Mouse (Mus musculus) forebrain, postnatal 0 days (tissue): Measurements from ENCODE around the gene Tbx21. TPM values are rescaled to one million over a fixed set of nuclear protein-coding genes. Genes with fewer than 3 reads are reported as not detected.

Source experiments
- ATAC-seq: fragments of 200-750 bp; cut with Nextera tagmentation; 2 replicates; pipeline ENCODE4 v1.8.0; 2017; ENCODE audit warnings: mild to moderate bottlenecking, moderate library complexity
- DNase-seq: peaks from one replicate; pipeline ENCODE4 v3.0.0-alpha.2; 2015
- H3K27ac ChIP-seq: fragments of 300-500 bp; sonication (generic); 2 replicates; pipeline ENCODE4 v1.5.1; 2014; ENCODE audit warnings: low read depth, mild to moderate bottlenecking, antibody characterized with exemption, low read length, moderate library complexity, mixed read lengths
- H3K27me3 ChIP-seq: fragments of 300-500 bp; sonication (generic); 2 replicates; pipeline ENCODE4 v1.6.1; 2014; ENCODE audit warnings: mild to moderate bottlenecking, low read length, mixed read lengths; ENCODE audit not compliant: insufficient read depth
- H3K36me3 ChIP-seq: fragments of 300-500 bp; sonication (generic); 2 replicates; pipeline ENCODE4 v1.6.1; 2014; ENCODE audit warnings: mild to moderate bottlenecking, moderate library complexity; ENCODE audit not compliant: insufficient read depth
- H3K4me1 ChIP-seq: fragments of 300-500 bp; sonication (generic); 2 replicates; pipeline ENCODE4 v1.6.1; 2014; ENCODE audit warnings: antibody characterized with exemption; ENCODE audit not compliant: insufficient read depth
- H3K4me2 ChIP-seq: fragments of 300-500 bp; sonication (generic); 2 replicates; pipeline ENCODE4 v1.6.1; 2014; ENCODE audit warnings: low read depth, mild to moderate bottlenecking, moderate library complexity
- H3K4me3 ChIP-seq: fragments of 300-500 bp; sonication (generic); 2 replicates; pipeline ENCODE4 v1.5.1; 2014; ENCODE audit warnings: low read depth, low read length, mixed read lengths
- H3K9ac ChIP-seq: fragments of 300-500 bp; sonication (generic); 2 replicates; pipeline ENCODE4 v1.6.1; 2014; ENCODE audit warnings: mild to moderate bottlenecking
- H3K9me3 ChIP-seq: fragments of 300-500 bp; sonication (generic); 2 replicates; pipeline ENCODE4 v1.6.1; 2016; ENCODE audit warnings: low read length
- CTCF ChIP-seq: sonication (generic); IDR thresholded peaks from 2 replicates; pipeline ENCODE4 v1.5.1; 2016; ENCODE audit warnings: antibody characterized with exemption, control low read depth, low read depth
- WGBS: fragments of 180-500 bp; shearing (Covaris S2); extraction: QIAGEN DNeasy Blood & Tissue Kit; methylation state at CpG from one replicate; pipeline ENCODE4 v1.1.7; 2014; 5-methylcytosine and 5-hydroxymethylcytosine counted together
- polyA plus RNA-seq: library from polyadenylated mRNA; unstranded; fragments of >200 nt; fragmentation: Nextera tagmentation; extraction: Ambion mirVana; gene quantifications from 2 replicates; pipeline ENCODE4 v1.2.1, GENCODE M21; 2015
- total RNA-seq: library from RNA; depleted of rRNA; stranded (reverse); fragments of >200 nt; gene quantifications from 2 replicates; pipeline ENCODE4 v1.2.3, GENCODE M21; 2014

Gene Tbx21
- total and polyA plus RNA-seq, 2 experiments from 2014 or later, result 1.7 to 2.2 TPM

DNA sequence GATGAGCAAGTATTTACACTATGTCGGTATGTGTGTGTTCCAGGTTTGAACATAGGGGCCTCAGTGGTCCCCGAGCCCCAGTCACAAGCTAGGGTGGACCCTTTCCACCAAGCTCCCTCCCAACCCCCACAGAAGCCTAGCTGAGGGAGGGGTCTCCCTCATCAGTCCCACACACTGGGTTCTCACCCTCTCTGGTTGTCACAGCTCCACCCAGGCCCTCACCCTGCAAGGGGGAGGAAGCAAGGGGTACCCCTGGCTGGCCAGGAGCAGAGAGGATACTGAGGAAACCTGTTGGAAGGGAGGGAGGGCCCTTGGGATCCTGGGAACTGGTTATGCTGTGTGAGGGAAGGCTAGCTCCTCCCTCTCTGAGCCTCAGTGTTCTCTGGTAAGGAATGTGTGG is 30.2 kb upstream of the Tbx21 start:
- Histone ChIP-seq H3K27me3 (no peaks in the 10 kb centered on the region), H3K4me2 (no peak overlapping the region), H3K9me3 (no peaks in the 10 kb centered on the region), H3K4me1 (peaks cover 7% of the 10 kb centered on the region; the same call in 1 of the 2 replicates), H3K36me3 (peaks cover 36% of the 10 kb centered on the region), H3K27ac (no peak overlapping the region), H3K4me3 (no peak overlapping the region), H3K9ac (no peak overlapping the region)
- TF ChIP-seq CTCF, result no peak
- no peak for ATAC-seq
- 76% methylated on average over 2 of the region's 2 CpGs for WGBS
- no peak for DNase-seq

DNA sequence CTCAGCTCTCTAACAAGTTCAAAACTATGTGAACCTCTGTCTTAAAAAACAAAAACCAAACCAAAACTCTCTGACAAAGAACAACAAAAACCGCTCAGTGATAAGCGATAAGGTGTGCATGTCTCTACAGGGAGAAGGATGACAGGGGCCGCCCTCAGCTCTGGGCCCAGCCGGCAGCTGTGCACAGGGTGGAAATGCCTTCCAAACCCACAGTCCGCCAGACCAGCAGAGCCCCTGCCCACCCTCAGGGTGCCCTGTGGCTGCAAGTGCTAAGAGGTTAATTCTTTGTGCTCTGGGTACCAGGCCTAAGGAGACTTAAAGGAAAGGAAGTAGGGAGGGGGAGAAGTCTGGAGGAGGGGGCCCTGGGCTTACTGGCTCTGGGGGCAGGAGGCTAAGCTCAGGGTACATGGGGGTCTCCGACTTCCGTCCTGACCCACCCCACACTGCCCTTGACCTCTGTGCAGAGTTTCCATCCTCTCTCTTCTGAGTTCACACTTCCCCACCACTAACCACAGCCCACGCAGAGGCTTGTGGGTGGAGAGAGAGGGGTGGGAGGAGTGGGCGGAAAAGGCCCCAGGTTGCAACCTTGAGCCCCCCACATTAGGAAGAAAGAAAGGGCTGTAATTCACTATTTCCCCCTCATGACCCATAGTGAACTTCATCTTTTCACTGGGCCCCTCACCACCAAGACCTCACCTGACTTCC is 28.2 kb upstream of the Tbx21 start:
- Histone ChIP-seq H3K4me1 (peaks cover 8% of the 10 kb centered on the region), H3K36me3 (peaks cover 37% of the 10 kb centered on the region), H3K9ac (no peak overlapping the region), H3K4me3 (no peak overlapping the region), H3K9me3 (no peaks in the 10 kb centered on the region), H3K27me3 (no peaks in the 10 kb centered on the region), H3K27ac (no peak overlapping the region), H3K4me2 (no peak overlapping the region)
- 87% methylated on average over 9 of the region's 9 CpGs for WGBS
- no peak for TF ChIP-seq CTCF
- no peak for ATAC-seq
- no peak for DNase-seq

DNA sequence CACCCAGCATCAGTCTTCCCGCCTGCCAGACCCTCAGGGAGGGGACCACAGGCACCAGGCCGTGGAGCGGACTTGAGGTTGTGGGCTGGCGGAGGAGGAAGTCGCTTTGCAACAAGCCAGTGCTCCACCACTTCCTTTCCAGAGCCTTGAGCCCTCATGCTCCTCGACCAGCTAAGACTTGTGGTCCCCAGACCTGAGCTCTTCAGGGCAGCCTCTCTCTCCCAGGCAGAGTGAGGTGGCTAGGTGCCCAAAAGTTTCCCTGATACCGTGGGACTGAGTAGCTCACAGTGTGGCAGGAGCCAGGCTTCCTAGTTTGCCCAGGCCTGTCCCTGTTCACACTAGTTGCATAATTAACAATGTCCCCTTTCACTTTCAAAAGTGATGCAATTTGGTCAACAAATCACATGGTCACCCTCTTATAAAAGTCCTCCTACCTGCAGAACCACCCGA is 27.1 kb upstream of the Tbx21 start:
- peaks cover 13% of the 10 kb centered on the region for H3K4me1 ChIP-seq
- H3K4me3 ChIP-seq, result no peak overlapping the region
- H3K9me3 ChIP-seq, result no peaks in the 10 kb centered on the region
- H3K27ac ChIP-seq, result no peak overlapping the region
- H3K27me3 ChIP-seq, result no peaks in the 10 kb centered on the region
- no peak for DNase-seq
- no peak for TF ChIP-seq CTCF
- H3K4me2 ChIP-seq, result no peak overlapping the region
- no peak overlapping the region for H3K9ac ChIP-seq
- ATAC-seq, result no peak
- peaks cover 33% of the 10 kb centered on the region for H3K36me3 ChIP-seq
- WGBS, result 81% methylated on average over 8 of the region's 8 CpGs

DNA sequence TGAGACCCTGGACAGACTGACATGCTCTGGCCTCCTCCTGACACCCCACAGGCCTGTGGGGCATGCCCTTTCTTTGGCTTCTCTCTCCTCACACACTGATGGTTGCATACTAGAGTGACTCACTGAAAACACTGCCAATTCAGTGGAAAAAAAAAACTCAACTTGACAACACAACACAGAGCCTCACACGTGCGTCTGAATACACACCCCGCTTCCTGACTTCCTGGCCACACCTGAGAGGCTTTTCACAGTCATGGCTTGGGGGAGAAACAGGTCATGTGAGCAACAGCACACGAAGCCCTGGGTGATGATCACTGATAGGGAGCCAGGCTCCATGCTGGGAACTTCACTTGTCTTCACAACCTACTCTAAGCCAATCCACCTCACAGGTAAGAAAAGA is 25.7 kb upstream of the Tbx21 start:
- no peak overlapping the region for H3K4me2 ChIP-seq
- H3K27me3 ChIP-seq, result no peaks in the 10 kb centered on the region
- ATAC-seq (no peak), DNase-seq (no peak)
- H3K36me3 ChIP-seq, result peaks cover 37% of the 10 kb centered on the region
- peaks cover 13% of the 10 kb centered on the region for H3K4me1 ChIP-seq
- WGBS, result 70% methylated on average over 4 of the region's 4 CpGs
- no peak for TF ChIP-seq CTCF
- no peak overlapping the region for H3K27ac ChIP-seq
- no peak overlapping the region for H3K9ac ChIP-seq
- no peaks in the 10 kb centered on the region for H3K9me3 ChIP-seq
- no peak overlapping the region for H3K4me3 ChIP-seq

DNA sequence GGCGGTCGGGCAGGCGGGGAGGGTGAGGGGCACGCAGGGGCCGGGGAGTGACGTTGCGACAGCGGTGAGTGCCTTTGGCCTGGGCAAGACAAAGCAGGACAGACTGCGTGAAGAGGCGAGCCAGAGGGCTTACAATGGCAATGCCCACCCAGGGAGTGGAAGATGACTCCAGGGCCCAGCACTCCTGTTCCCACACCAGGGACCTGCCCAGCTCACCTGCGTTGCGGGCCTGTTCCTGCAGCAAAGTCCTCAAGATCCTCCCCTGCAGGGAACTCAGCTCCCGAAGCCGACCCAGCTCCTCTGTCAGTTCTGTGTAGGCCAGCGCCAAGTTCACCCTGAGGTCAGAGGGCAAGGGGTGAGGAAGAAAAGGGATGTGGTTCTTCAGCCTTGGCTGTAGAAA is 24.1 kb upstream of the Tbx21 start:
- WGBS, result 16% methylated on average over 14 of the region's 15 CpGs
- H3K4me3 ChIP-seq, result peak overlapping the region; percentile 33
- H3K27me3 ChIP-seq, result no peaks in the 10 kb centered on the region
- H3K27ac ChIP-seq, result 0 out of 2 replicates have a peak overlapping the region, but pooled peaks have one; percentile 50
- no peaks in the 10 kb centered on the region for H3K9me3 ChIP-seq
- peaks cover 26% of the 10 kb centered on the region for H3K36me3 ChIP-seq
- H3K4me1 ChIP-seq, result peaks cover 13% of the 10 kb centered on the region
- no peak for TF ChIP-seq CTCF
- H3K4me2 ChIP-seq, result peak overlapping the region; percentile 60
- ATAC-seq, result no peak
- H3K9ac ChIP-seq, result peak overlapping the region; percentile 50
- DNase-seq, result no peak

DNA sequence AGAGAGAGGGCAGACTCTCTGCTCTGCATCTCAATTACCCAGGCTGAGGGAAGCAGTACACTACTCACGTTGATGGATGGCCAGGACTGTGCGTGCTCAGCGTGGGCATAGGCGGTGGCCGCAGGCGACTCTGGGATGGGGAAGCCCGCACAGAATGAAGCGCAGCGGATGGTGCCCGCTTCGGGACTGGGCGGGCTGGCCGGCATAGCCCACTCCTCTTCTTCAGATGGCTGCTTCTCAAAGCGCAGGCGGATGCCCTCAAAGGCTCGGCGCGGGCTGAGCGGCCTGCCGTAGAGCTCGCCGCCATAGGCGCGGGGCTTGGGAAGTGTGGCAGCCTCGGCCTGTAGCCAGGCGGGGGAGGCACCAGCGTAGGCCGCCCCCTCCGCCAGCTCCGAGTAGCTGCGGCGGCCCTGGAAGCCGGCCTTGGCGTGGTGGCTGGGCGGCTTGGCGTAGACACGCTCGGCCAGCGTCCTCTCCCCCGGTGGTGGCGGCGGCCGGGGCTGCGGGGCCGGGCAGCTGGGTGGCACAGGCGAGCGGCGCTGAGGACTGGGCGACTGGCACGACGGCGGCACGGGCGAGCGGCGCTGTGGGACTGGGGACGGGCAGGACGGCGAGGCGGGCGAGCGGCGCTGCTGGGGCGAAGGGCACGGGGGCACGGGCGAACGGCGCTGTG is 23.6 kb upstream of the Tbx21 start:
- peak overlapping the region; percentile 33 for H3K4me3 ChIP-seq
- H3K4me1 ChIP-seq, result peaks cover 13% of the 10 kb centered on the region
- peak overlapping the region; percentile 50 for H3K9ac ChIP-seq
- ATAC-seq (peak; percentile 83), DNase-seq (peak; percentile 62)
- peak overlapping the region; percentile 60 for H3K4me2 ChIP-seq
- no peak for TF ChIP-seq CTCF
- H3K27ac ChIP-seq, result peak overlapping the region; percentile 50; the same call in 1 of the 2 replicates
- no peaks in the 10 kb centered on the region for H3K27me3 ChIP-seq
- peaks cover 22% of the 10 kb centered on the region for H3K36me3 ChIP-seq
- H3K9me3 ChIP-seq, result no peaks in the 10 kb centered on the region
- WGBS, result 17% methylated on average over 63 of the region's 69 CpGs

DNA sequence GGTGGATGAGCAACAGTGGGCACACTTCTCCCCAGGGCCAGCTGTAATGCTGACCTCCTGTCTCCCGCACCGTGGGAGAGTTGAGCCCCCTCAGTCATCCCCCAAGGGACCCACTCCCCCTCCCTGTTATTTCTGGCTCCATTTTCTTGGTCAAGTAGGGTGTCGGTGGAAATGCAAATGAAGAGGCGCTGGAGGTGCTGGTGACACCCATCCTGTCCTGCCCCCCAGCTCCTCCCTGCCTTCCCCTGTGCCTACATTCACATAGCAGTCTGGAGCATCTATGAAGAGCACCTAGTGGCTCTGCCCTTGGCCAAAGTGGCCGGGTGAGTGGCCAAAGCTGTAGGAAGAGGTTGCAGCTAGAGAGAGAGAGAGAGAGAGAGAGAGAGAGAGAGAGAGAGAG is 18.1 kb upstream of the Tbx21 start:
- ATAC-seq, result no peak
- Histone ChIP-seq H3K27me3 (no peaks in the 10 kb centered on the region), H3K9me3 (no peaks in the 10 kb centered on the region), H3K4me1 (peaks cover 5% of the 10 kb centered on the region), H3K4me3 (no peak overlapping the region), H3K4me2 (no peak overlapping the region), H3K27ac (no peak overlapping the region), H3K36me3 (peaks cover 10% of the 10 kb centered on the region; the same call in 1 of the 2 replicates), H3K9ac (no peak overlapping the region)
- no peak for DNase-seq
- WGBS, result 70% methylated on average over 5 of the region's 5 CpGs
- TF ChIP-seq CTCF, result no peak
